Mouse (Mus musculus): ENCODE measurements around the gene Ccr9.

- TF ChIP-seq CTCF (IDR thresholded peaks at IDR 0.05; ENCODE audit: extremely low read depth, insufficient read length, insufficient replicate concordance, low read depth, low read length): no peak
- TF ChIP-seq POLR2A (IDR thresholded peaks at IDR 0.05; ENCODE audit: low read depth, low read length): no peak
Observed at GRCm38 (mm10) chr9:123815444-123815843, 137.2 kb downstream of the Ccr9 start.
